Mouse (Mus musculus) stomach, postnatal 0 days (tissue): ENCODE measurements around the gene Fkbp5.

ENCODE experiments used
- CTCF ChIP-seq: IDR thresholded peaks from 2 replicates; pipeline ENCODE4 v1.5.1; 2016; ENCODE audit warnings: antibody characterized with exemption, low read depth, mild to moderate bottlenecking, moderate library complexity
- EP300 ChIP-seq: optimal IDR thresholded peaks from 2 replicates; pipeline ENCODE3; 2016; ENCODE audit warnings: antibody characterized with exemption

DNA sequence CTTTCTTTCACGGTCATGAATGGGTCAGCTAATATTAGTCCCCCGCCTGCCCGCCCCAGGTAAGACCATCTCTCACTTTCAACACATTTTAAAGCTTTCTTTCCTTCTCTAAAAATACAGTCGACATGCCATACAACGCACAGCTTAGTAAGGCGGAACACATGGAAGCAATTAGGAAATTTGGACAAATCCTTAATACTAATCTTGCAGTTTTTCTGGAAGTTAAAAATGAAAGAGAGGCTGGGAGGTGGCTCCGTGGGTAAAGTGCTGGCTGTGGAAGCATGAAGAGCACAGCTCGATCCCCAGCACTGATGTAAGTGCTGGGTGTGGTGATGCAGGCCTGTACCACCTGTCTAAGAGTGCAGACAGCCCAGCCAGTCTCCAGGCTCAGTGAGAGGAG is 39.9 kb downstream of the Fkbp5 start:
- no peak for TF ChIP-seq CTCF
- TF ChIP-seq EP300, result no peak
